Mouse (Mus musculus) MEL (cell line): ENCODE results near the gene Cct8l1. TPM values are rescaled to one million over a fixed set of nuclear protein-coding genes. Genes with fewer than 3 reads are reported as not detected.

Experiments used
- DNase-seq: peaks from one replicate; pipeline ENCODE4 v3.0.0; 2011; ENCODE audit warnings: low read depth, low spot score
- H3K27ac ChIP-seq: 2 replicates; pipeline ENCODE4 v1.5.1; 2012; ENCODE audit warnings: low read depth, mild to moderate bottlenecking, control low read depth, low read length, moderate library complexity; ENCODE audit not compliant: control insufficient read depth
- H3K27me3 ChIP-seq, 2 experiments: fragments of 150-350 bp in 1 of 2; sonication (generic) in 1 of 2; 2 replicates each; pipeline ENCODE4 v1.6.1; 2012; ENCODE audit warnings: low read length in 2 of 2, mild to moderate bottlenecking in 2 of 2, improper control_type of control experiment in 1 of 2, moderate library complexity in 1 of 2; ENCODE audit not compliant: insufficient read depth in 2 of 2, control insufficient read depth in 1 of 2
- H3K36me3 ChIP-seq, 2 experiments: 2 replicates each; pipeline ENCODE4 v1.6.1; 2012 to 2014; ENCODE audit warnings: low read length in 2 of 2, improper control_type of control experiment in 1 of 2, inconsistent platforms in 1 of 2, mild to moderate bottlenecking in 1 of 2; ENCODE audit not compliant: insufficient read depth in 2 of 2, control insufficient read depth in 1 of 2
- H3K4me1 ChIP-seq, 2 experiments: fragments of 150-350 bp in 1 of 2; sonication (generic) in 1 of 2; 2 replicates each; pipeline ENCODE4 v1.6.1; 2012; ENCODE audit warnings: low read length in 2 of 2, improper control_type of control experiment in 1 of 2, mild to moderate bottlenecking in 1 of 2; ENCODE audit not compliant: insufficient read depth in 2 of 2, control insufficient read depth in 1 of 2
- H3K4me3 ChIP-seq, 2 experiments: fragments of 150-350 bp in 1 of 2; sonication (generic) in 1 of 2; 2 replicates each; pipeline ENCODE4 v1.5.1; 2012; ENCODE audit warnings: low read depth in 2 of 2, low read length in 2 of 2, mild to moderate bottlenecking in 2 of 2, moderate library complexity in 2 of 2, control low read depth in 1 of 2, improper control_type of control experiment in 1 of 2; ENCODE audit not compliant: control insufficient read depth in 1 of 2, insufficient read depth in 1 of 2
- H3K79me2 ChIP-seq: 2 replicates; pipeline ENCODE4 v1.6.1; 2012; ENCODE audit warnings: mild to moderate bottlenecking, low read length, moderate library complexity; ENCODE audit not compliant: control insufficient read depth, poor library complexity, insufficient read depth
- H3K9ac ChIP-seq: 2 replicates; pipeline ENCODE4 v1.6.1; 2012; ENCODE audit warnings: low read depth, mild to moderate bottlenecking, control low read depth, low read length, moderate library complexity; ENCODE audit not compliant: control insufficient read depth, poor library complexity, severe bottlenecking
- H3K9me3 ChIP-seq: fragments of 150-350 bp; sonication (generic); replicated peaks from 2 replicates; pipeline ENCODE4 v1.6.1; 2012; ENCODE audit warnings: mild to moderate bottlenecking, low read length, improper control_type of control experiment, moderate library complexity; ENCODE audit not compliant: insufficient read depth
- BHLHE40 ChIP-seq: IDR thresholded peaks from 2 replicates; pipeline ENCODE4 v1.6.1; 2012; ENCODE audit warnings: low read depth, mild to moderate bottlenecking, inconsistent platforms, low read length, improper control_type of control experiment, borderline replicate concordance
- CHD1 ChIP-seq: IDR thresholded peaks from 2 replicates; pipeline ENCODE4 v1.6.1; 2012; ENCODE audit warnings: low read depth, mild to moderate bottlenecking, inconsistent platforms, low read length, improper control_type of control experiment
- CHD2 ChIP-seq: IDR thresholded peaks from 2 replicates; pipeline ENCODE4 v1.6.1; 2011; ENCODE audit warnings: low read length, improper control_type of control experiment
- CTCF ChIP-seq, 3 experiments: IDR thresholded peaks in 2 of 3; conservative IDR thresholded peaks in 1 of 3; 2 replicates each; pipeline ENCODE4 v1.5.1; 2011 to 2012; ENCODE audit warnings: low read length in 3 of 3, low read depth in 2 of 3, mild to moderate bottlenecking in 2 of 3, improper control_type of control experiment in 1 of 3, inconsistent platforms in 1 of 3, mixed read lengths in 1 of 3, moderate library complexity in 1 of 3; ENCODE audit not compliant: control insufficient read depth in 1 of 3, insufficient read depth in 1 of 3, poor library complexity in 1 of 3, severe bottlenecking in 1 of 3
- E2F4 ChIP-seq: IDR thresholded peaks from 2 replicates; pipeline ENCODE4 v1.6.1; 2011; ENCODE audit warnings: low read depth, low read length, improper control_type of control experiment, borderline replicate concordance
- ELF1 ChIP-seq: IDR thresholded peaks from 2 replicates; pipeline ENCODE4 v1.6.1; 2014; ENCODE audit warnings: low read depth, mild to moderate bottlenecking, inconsistent platforms, low read length, improper control_type of control experiment, moderate library complexity
- EP300 ChIP-seq, 2 experiments: IDR thresholded peaks; 2 replicates each; pipeline ENCODE4 v1.6.1; 2011; ENCODE audit warnings: improper control_type of control experiment in 2 of 2, low read length in 2 of 2, low read depth in 1 of 2, mild to moderate bottlenecking in 1 of 2
- ETS1 ChIP-seq: IDR thresholded peaks from 2 replicates; pipeline ENCODE4 v1.6.1; 2012; ENCODE audit warnings: low read depth, mild to moderate bottlenecking, inconsistent platforms, low read length, improper control_type of control experiment, moderate library complexity
- GATA1 ChIP-seq: IDR thresholded peaks from 2 replicates; pipeline ENCODE4 v1.6.1; 2011; ENCODE audit warnings: low read depth, low read length, improper control_type of control experiment
- HCFC1 ChIP-seq: IDR thresholded peaks from 2 replicates; pipeline ENCODE4 v1.6.1; 2012; ENCODE audit warnings: low read depth, mild to moderate bottlenecking, inconsistent platforms, low read length, improper control_type of control experiment, moderate library complexity
- JUND ChIP-seq: IDR thresholded peaks from 2 replicates; pipeline ENCODE4 v1.6.1; 2011; ENCODE audit warnings: low read depth, mild to moderate bottlenecking, improper control_type of control experiment, low read length
- KAT2A ChIP-seq: conservative IDR thresholded peaks from 2 replicates; pipeline ENCODE4 v1.6.1; 2012; ENCODE audit warnings: low read depth, low read length, improper control_type of control experiment, inconsistent platforms
- MAX ChIP-seq: IDR thresholded peaks from 2 replicates; pipeline ENCODE4 v1.6.1; 2011; ENCODE audit warnings: low read length, improper control_type of control experiment
- MAZ ChIP-seq: IDR thresholded peaks from 2 replicates; pipeline ENCODE4 v1.6.1; 2012; ENCODE audit warnings: low read depth, mild to moderate bottlenecking, inconsistent platforms, low read length, improper control_type of control experiment
- MEF2A ChIP-seq: IDR thresholded peaks from 2 replicates; pipeline ENCODE4 v1.6.1; 2014; ENCODE audit warnings: low read depth, mild to moderate bottlenecking, inconsistent platforms, low read length, improper control_type of control experiment; ENCODE audit not compliant: poor library complexity, insufficient replicate concordance, severe bottlenecking; ENCODE audit errors: extremely low read depth
- MXI1 ChIP-seq: IDR thresholded peaks from 2 replicates; pipeline ENCODE4 v1.6.1; 2011; ENCODE audit warnings: mild to moderate bottlenecking, low read depth, low read length, improper control_type of control experiment
- MYB ChIP-seq: IDR thresholded peaks from 2 replicates; pipeline ENCODE4 v1.6.1; 2011; ENCODE audit warnings: mild to moderate bottlenecking, low read depth, low read length, improper control_type of control experiment
- MYC ChIP-seq: IDR thresholded peaks from 2 replicates; pipeline ENCODE4 v1.6.1; 2011; ENCODE audit warnings: low read depth, mild to moderate bottlenecking, low read length, improper control_type of control experiment, moderate library complexity
- NELFE ChIP-seq: IDR thresholded peaks from 2 replicates; pipeline ENCODE4 v1.6.1; 2011; ENCODE audit warnings: low read depth, low read length, improper control_type of control experiment
- NRF1 ChIP-seq: IDR thresholded peaks from 2 replicates; pipeline ENCODE4 v1.6.1; 2014; ENCODE audit warnings: low read depth, mild to moderate bottlenecking, inconsistent platforms, low read length, improper control_type of control experiment, moderate library complexity; ENCODE audit not compliant: poor library complexity, insufficient read depth, severe bottlenecking
- POLR2A ChIP-seq, 2 experiments: IDR thresholded peaks; 2 replicates each; pipeline ENCODE4 v1.6.1; 2011 to 2012; ENCODE audit warnings: low read length in 2 of 2, mild to moderate bottlenecking in 2 of 2, control low read depth in 1 of 2, improper control_type of control experiment in 1 of 2, low read depth in 1 of 2, moderate library complexity in 1 of 2; ENCODE audit not compliant: control insufficient read depth in 1 of 2, insufficient read depth in 1 of 2, poor library complexity in 1 of 2
- POLR2AphosphoS2 ChIP-seq: IDR thresholded peaks from 2 replicates; pipeline ENCODE4 v1.6.1; 2011; ENCODE audit warnings: low read length, improper control_type of control experiment
- POLR2AphosphoS5 ChIP-seq: IDR thresholded peaks from 2 replicates; pipeline ENCODE4 v1.6.1; 2012; ENCODE audit warnings: low read depth, borderline replicate concordance, mild to moderate bottlenecking, inconsistent platforms, low read length, moderate library complexity, mixed read lengths
- RCOR1 ChIP-seq: IDR thresholded peaks from 2 replicates; pipeline ENCODE4 v1.6.1; 2012; ENCODE audit warnings: low read depth, mild to moderate bottlenecking, inconsistent platforms, low read length, improper control_type of control experiment
- SIN3A ChIP-seq: IDR thresholded peaks from 2 replicates; pipeline ENCODE4 v1.6.1; 2012; ENCODE audit warnings: low read length, improper control_type of control experiment, inconsistent platforms
- SMC3 ChIP-seq: IDR thresholded peaks from 2 replicates; pipeline ENCODE4 v1.6.1; 2011; ENCODE audit warnings: low read depth, low read length, improper control_type of control experiment
- TAL1 ChIP-seq: IDR thresholded peaks from 2 replicates; pipeline ENCODE4 v1.6.1; 2012; ENCODE audit warnings: mild to moderate bottlenecking, inconsistent platforms, low read length, moderate library complexity, mixed read lengths
- TBP ChIP-seq: IDR thresholded peaks from 2 replicates; pipeline ENCODE4 v1.8.0; 2011; ENCODE audit warnings: low read depth, low read length, improper control_type of control experiment
- TCF12 ChIP-seq: IDR thresholded peaks from 2 replicates; pipeline ENCODE4 v1.6.1; 2014; ENCODE audit warnings: low read depth, mild to moderate bottlenecking, inconsistent platforms, low read length, improper control_type of control experiment, moderate library complexity
- UBTF ChIP-seq: IDR thresholded peaks from 2 replicates; pipeline ENCODE4 v1.6.1; 2012; ENCODE audit warnings: low read depth, mild to moderate bottlenecking, inconsistent platforms, low read length, improper control_type of control experiment, moderate library complexity, borderline replicate concordance; ENCODE audit not compliant: insufficient read depth
- USF1 ChIP-seq: IDR thresholded peaks from 2 replicates; pipeline ENCODE4 v1.6.1; 2014; ENCODE audit warnings: low read depth, mild to moderate bottlenecking, inconsistent platforms, low read length, improper control_type of control experiment, moderate library complexity
- USF2 ChIP-seq, 2 experiments: IDR thresholded peaks; 2 replicates each; pipeline ENCODE4 v1.6.1; 2011 to 2012; ENCODE audit warnings: improper control_type of control experiment in 2 of 2, low read length in 2 of 2, borderline replicate concordance in 1 of 2, inconsistent platforms in 1 of 2, low read depth in 1 of 2, mild to moderate bottlenecking in 1 of 2; ENCODE audit not compliant: insufficient read depth in 1 of 2
- ZC3H11A ChIP-seq: IDR thresholded peaks from 2 replicates; pipeline ENCODE4 v1.6.1; 2012; ENCODE audit warnings: low read depth, mild to moderate bottlenecking, inconsistent platforms, low read length, improper control_type of control experiment
- ZMIZ1 ChIP-seq: IDR thresholded peaks from 2 replicates; pipeline ENCODE4 v1.6.1; 2012; ENCODE audit warnings: low read depth, mild to moderate bottlenecking, inconsistent platforms, low read length, improper control_type of control experiment, moderate library complexity
- polyA plus RNA-seq, 2 experiments: library from polyadenylated mRNA; stranded (reverse) in 1 of 2; unstranded in 1 of 2; fragments of >175 nt in 1 of 2; fragments of >200 nt in 1 of 2; gene quantifications; 2 replicates each; pipeline versions ENCODE4 v1.2.1 to v1.2.4; 2012; ENCODE audit warnings: low replicate concordance in 2 of 2, low read depth in 1 of 2; ENCODE audit not compliant: insufficient read length in 2 of 2, insufficient read depth in 1 of 2, missing spikeins in 1 of 2
- total RNA-seq: library from RNA; depleted of rRNA; stranded (reverse); fragments of 300-350 nt; gene quantifications from 2 replicates; pipeline ENCODE4 v1.2.3, GENCODE M21; 2012

Gene Cct8l1
- total and polyA plus RNA-seq, 3 experiments, result not detected

DNA sequence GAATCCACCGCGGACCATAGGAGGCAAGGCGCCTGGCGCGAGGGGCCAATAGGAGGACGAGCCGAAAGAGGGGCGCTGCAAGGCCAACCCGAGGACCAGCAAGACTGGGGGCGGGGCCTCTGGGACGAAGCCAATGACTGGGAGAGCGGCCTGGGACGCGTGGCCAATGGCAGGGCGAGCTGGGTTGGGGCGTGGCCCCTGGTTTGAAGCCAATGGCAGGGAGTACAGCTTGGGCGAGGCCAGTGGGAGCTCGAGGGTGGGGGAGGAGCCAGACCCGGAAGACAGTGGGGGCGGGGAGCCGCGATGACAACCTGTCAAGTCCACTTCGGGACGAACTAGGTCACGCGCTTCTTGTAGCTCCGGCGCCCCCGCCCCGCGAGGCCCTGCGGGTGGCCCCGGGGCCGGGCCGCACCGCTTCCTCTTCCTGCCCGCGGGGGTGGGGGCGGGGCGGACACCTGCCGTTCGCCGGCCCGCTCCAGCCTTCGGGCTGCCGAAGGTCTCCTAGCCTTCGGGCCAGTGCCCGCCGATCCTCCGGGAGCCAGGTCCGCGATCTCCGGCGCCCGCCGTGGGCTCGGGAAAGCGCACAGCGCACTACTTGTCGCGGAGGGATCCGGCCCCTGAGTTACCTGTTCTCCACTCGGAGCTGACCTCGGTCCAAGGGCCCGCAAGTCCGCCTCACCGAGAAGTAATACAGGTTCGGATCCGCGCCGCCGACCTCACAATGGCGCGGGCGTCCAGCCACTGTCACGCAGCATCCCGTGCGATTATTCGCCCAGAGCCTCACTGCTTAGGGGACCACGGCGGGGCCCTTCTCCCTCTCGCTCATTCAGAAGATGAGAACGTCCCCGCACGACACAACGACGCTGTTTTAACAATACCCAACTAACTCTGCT, 13.9 kb downstream of the Cct8l1 start:
- no peaks in the 10 kb centered on the region for H3K9me3 ChIP-seq
- peaks cover 5% of the 10 kb centered on the region; the same call in 1 of the 2 replicates for H3K79me2 ChIP-seq
- peaks cover 10 to 31% of the 10 kb centered on the region in 2 experiments for H3K4me1 ChIP-seq
- H3K36me3 ChIP-seq, result peaks cover 0 to 37% of the 10 kb centered on the region in 2 experiments; a peak in 2 of 4 replicates
- peak overlapping the region; percentile 99 for H3K9ac ChIP-seq
- TF ChIP-seq CHD1 (no peak), SIN3A (peak; percentile 77), TCF12 (peak; percentile 15; the same call in 1 of the 2 replicates), USF1 (peak; percentile 77), BHLHE40 (peak; percentile 83), MYC (peak; percentile 47), MYB (no peak), TBP (peak; percentile 61; the same call in 1 of the 2 replicates), POLR2A (IDR thresholded peaks at IDR 0.05; ENCODE audit: control insufficient read depth in 1 of 2, insufficient read depth in 1 of 2, low read depth in 1 of 2, low read length in 2 of 2, poor library complexity in 1 of 2) (peak; percentile 85 to 88), HCFC1 (peak; percentile 74), E2F4 (peak; percentile 74; the same call in 1 of the 2 replicates), SMC3 (no peak), CTCF (IDR thresholded peaks at IDR 0.05 in 2 of 3, conservative IDR thresholded peaks at IDR 0.05 in 1 of 3; ENCODE audit: control insufficient read depth in 1 of 3, insufficient read depth in 1 of 3, low read depth in 2 of 3, low read length in 3 of 3, poor library complexity in 1 of 3, severe bottlenecking in 1 of 3) (0 out of 6 replicates have a peak, but pooled peaks of 1 of the 3 experiments have one; percentile 15), JUND (no peak), MXI1 (peak; percentile 93), MAX (peak; percentile 75; the same call in 1 of the 2 replicates), USF2 (IDR thresholded peaks at IDR 0.05; ENCODE audit: borderline replicate concordance in 1 of 2, insufficient read depth in 1 of 2, low read depth in 1 of 2, low read length in 2 of 2) (no peak), ELF1 (peak; percentile 96), EP300 (IDR thresholded peaks at IDR 0.05; ENCODE audit: low read depth in 1 of 2, low read length in 2 of 2) (peak in 1 of 2 experiments; percentile 75; a peak in 2 of 4 replicates), GATA1 (no peak), KAT2A (peak; percentile 78), CHD2 (peak; percentile 85), NELFE (peak; percentile 82), POLR2AphosphoS5 (peak; percentile 60; the same call in 1 of the 2 replicates), NRF1 (no peak), MEF2A (0 out of 2 replicates have a peak, but pooled peaks have one; percentile 18), ZMIZ1 (peak; percentile 40; the same call in 1 of the 2 replicates), ETS1 (peak; percentile 83), ZC3H11A (no peak), MAZ (peak; percentile 90), TAL1 (no peak), RCOR1 (no peak), POLR2AphosphoS2 (peak; percentile 84), UBTF (0 out of 2 replicates have a peak, but pooled peaks have one; percentile 57)
- TF ChIP-seq, all 39 proteins: peak for 24
- peak; percentile 100 for DNase-seq
- H3K27ac ChIP-seq, result peak overlapping the region; percentile 99
- H3K27me3 ChIP-seq, result no peaks in the 10 kb centered on the region
- H3K4me3 ChIP-seq, result peak overlapping the region; percentile 87 to 93
